Mouse (Mus musculus): ENCODE measurements around the gene Atl3.

The Atl3 gene

DNA sequence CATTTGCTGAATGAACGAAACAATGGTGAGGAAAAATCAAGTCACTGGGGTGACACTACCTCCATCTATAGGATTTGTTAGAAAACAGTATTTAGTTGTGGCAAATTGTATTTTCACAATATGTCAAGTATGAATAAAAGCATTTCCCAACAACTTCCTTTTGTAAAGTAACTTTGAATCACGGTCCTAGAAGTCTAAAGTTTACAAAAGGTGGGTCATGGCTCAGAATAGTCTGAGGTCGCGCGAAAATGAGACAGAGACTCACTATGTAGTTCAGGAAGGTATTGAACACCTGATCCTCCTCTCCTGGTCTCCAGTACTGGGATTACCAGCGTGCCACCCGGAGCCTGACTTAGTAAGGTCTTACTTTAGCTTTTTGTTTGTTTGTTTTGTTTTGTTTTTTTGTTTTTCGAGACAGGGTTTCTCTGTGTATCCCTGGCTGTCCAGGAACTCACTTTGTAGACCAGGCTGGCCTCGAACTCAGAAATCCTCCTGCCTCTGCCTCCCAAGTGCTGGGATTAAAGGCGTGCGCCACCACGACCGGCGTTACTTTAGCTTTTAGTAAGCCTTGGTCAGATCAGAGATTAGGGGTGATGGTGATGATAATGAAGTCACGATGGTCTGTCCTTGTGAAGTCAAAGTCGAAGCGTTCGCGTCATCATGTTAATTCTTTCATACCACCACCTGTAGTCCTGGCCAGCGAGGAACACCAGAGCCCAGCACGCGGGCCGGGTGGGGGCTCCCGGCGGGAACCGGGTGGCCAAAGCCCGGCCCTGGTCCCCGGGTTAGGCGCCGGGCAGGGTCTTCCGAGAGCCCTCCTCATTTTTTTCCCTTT is at the start of gene Atl3:
TSS of gene Atl3 (plus strand) at position 689 of the 835 bp plus-strand sequence.
- in situ Hi-C loops (cut with MboI, MseI): loop anchor here (10.0 kb wide), 1 partner anchor 1219 kb away; the partner anchor contains the start of gene Ehd1

- in situ Hi-C loops (cut with MboI, MseI): no loop called here
Measured at GRCm38 (mm10) chr19:7445105-7445504, 48.7 kb upstream of the Atl3 start.

GRCm38 (mm10) chr19:7445596-7445995 is 48.2 kb upstream of the Atl3 start:
- in situ Hi-C loops (cut with MboI, MseI): no loop called here

DNA sequence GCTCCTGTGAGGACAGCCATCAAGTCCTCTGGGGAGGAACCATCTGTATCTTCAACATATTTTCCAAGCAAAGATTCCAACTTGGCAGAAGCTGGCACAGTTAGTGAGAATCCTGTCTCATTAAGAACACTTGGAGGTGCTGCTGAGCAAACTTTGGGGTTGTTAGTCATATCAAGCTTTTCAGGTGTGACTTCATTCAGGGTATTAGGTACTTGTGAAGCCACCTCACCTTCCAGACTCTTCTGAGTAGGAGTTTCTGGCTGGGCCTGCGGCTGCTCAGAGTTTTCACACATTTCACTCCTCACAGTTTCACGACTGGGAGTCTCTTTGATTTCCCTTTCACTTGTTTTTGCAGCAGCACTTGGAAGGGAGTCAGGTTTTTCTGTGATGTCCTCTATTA is 37.0 kb upstream of the Atl3 start:
- in situ Hi-C loops (cut with MboI, MseI): no loop called here

- in situ Hi-C loops (cut with MboI, MseI): no loop called here
Measured at GRCm38 (mm10) chr19:7458901-7459300, 34.9 kb upstream of the Atl3 start.

DNA sequence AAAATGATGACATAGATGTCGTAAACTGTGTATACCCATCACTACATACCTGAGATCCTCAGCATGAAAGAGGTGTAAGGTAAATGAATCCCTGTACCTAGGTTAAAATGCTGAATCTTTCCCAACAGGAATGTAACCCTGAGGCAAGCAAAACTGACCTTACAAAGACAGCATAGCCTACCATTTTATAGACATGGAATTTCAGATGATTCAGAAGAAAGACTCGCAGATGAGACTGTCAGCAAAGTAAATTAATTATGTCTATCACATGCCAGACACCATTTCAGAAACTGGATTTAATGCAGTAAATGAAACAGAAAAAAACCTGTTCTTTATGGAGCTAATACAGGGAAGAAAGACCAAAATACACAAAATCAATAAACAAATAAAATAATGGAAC is 34.5 kb upstream of the Atl3 start:
- in situ Hi-C loops (cut with MboI, MseI): no loop called here

- in situ Hi-C loops (cut with MboI, MseI): no loop called here
Measured at GRCm38 (mm10) chr19:7467915-7468314, 25.9 kb upstream of the Atl3 start.

DNA sequence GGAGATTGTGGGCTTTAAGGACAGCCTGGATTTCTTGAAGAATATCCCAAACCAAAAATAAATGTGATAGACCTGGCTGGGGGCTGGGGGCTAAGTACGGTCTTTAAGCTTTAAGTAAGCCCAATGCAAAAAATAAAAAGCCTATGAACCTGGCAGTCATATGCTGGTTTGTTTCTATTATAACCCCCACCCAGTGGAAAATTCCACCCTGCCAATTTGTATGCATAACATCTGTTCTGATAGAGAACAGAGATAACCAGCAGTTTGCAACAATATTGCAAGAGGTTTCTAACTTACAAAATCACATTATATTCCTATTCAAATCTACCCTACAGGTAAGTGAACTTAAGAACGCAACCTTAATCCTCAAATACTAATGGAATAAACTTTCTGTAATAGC is 23.2 kb upstream of the Atl3 start:
- in situ Hi-C loops (cut with MboI, MseI): no loop called here

DNA sequence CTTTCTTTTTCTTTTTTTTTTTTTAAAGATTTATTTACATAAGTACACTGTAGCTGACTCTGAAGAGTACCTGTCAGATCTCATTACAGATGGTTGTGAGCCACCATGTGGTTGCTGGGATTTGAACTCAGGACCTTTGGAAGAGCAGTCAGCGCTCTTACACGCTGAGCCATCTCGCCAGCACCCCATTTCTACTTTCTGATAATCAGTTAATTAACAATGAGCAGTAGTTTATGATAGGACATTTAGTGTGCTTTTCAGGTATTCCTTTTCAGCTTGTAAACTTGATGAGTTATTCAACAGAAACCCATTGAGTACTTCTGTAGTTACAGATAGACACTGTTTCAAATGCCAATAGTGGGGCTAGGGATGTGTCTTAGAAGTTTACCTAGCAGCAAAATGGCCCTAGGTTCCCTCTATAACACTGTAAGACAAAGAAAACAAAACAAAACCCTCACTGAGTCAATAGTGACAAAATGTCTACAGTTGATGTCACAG is 14.0 kb upstream of the Atl3 start:
- in situ Hi-C loops (cut with MboI, MseI): no loop called here

- in situ Hi-C loops (cut with MboI, MseI): no loop called here
Measured at GRCm38 (mm10) chr19:7481541-7482265, 12.1 kb upstream of the Atl3 start.

DNA sequence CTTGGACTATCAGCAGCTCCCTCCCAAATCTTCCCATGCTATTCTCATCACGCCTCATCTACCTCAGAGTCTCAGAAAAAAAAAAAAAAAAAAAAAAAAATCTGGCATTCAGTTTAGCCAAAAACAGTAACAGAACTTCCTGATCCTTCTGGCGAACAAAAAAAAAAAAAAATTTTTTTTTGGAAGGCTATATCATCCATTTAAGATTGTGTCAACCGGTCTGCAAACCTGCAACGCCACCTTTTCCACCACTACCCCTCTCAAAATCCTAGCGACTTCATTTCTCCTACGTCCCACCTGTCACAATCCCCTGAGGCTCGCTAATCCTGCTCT is 11.6 kb upstream of the Atl3 start:
- in situ Hi-C loops (cut with MboI, MseI): no loop called here

- in situ Hi-C loops (cut with MboI, MseI): no loop called here
Measured at GRCm38 (mm10) chr19:7482599-7483511, 11.0 kb upstream of the Atl3 start, which contains the start of gene Rtn3. Rtn3 (minus strand) TSS chr19:7483281.

DNA sequence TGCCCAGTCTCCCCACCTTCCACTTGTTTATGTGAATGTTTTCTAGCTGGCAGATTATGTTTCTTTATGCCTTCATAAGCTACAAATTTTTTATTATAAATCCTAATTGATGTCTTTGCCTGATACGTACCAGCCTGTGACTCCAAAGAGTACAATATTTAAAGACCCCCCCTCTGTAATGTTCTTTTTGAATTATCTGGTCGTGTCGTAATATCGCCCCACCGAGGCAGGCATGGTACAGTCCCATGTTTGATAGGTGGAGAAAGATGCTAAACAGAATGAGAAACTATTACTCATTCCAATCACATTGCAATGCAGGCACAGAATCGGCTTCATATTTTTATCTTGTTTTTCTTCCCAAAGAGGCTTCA is 10.3 kb upstream of the Atl3 start:
- in situ Hi-C loops (cut with MboI, MseI): no loop called here

DNA sequence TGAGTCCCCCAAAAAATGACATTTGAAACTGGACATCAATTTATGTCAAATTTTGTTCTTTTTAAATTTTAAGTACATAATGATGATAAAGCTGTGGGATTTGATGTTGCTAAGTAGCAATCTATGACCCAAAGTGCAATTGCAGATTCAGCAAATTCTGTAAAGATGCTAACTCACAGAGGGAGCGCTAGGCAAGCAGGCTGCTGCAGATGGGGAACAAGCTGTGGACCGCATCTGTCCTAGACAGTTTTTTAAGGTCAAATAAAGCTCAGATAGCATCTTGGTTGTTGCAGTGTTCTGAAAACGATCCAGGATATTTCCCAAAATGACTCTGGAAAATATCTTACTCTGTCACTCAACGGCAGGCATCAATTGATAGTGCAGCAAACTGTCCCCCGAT is 9.8 kb upstream of the Atl3 start:
- in situ Hi-C loops (cut with MboI, MseI): no loop called here

- in situ Hi-C loops (cut with MboI, MseI): no loop called here
Measured at GRCm38 (mm10) chr19:7487680-7488079, 6.2 kb upstream of the Atl3 start.

DNA sequence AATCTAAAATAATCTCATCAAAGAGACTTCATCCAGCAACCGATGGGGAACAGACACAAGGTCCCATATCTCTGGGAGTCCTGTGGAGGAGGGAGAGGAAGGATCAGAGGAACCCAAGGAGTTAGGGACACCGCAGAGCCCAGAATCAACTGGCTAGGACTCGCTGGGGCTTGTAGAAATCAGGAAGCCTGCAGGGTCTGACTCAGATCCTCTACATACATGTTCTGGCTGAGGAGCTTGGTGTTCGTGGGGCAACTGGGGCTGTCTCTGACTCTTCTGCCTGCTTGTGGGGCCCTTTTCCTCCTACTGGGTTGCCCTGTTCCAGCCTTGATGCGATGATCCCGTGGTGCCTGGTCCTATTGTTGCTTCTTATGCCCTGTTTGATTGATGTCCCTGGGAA is 1.9 kb upstream of the Atl3 start:
- in situ Hi-C loops (cut with MboI, MseI): loop anchor here (10.0 kb wide), 1 partner anchor 1217 kb away; the partner anchor contains the start of gene Ehd1

DNA sequence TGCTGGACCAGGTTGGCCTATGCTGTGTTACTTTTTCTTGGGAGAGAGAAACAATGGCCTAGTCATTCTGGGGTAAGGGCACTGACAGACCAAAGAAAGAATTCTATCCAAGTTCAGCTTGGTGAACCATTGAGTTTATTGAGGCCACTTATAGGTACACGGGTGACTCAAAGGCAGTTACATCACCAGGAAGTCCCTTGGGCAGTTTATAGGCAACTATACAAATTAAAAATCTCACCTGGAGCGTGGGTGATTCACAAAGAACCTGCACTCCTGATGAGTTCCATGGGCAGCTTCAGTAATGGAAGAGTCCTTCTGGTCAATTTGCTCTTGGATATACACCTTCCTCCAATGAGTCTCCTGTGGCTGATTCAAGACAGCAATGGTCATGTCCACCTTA is 1.2 kb upstream of the Atl3 start:
- in situ Hi-C loops (cut with MboI, MseI): loop anchor here (10.0 kb wide), 1 partner anchor 1218 kb away; the partner anchor contains the start of gene Ehd1

- in situ Hi-C loops (cut with MboI, MseI): loop anchor here (5.0 to 10.0 kb wide), 2 partner anchors 1213 to 1220 kb away; partner anchors contain the start of gene Ehd1
Measured at GRCm38 (mm10) chr19:7494187-7495015, 561 bp downstream of the Atl3 start.

DNA sequence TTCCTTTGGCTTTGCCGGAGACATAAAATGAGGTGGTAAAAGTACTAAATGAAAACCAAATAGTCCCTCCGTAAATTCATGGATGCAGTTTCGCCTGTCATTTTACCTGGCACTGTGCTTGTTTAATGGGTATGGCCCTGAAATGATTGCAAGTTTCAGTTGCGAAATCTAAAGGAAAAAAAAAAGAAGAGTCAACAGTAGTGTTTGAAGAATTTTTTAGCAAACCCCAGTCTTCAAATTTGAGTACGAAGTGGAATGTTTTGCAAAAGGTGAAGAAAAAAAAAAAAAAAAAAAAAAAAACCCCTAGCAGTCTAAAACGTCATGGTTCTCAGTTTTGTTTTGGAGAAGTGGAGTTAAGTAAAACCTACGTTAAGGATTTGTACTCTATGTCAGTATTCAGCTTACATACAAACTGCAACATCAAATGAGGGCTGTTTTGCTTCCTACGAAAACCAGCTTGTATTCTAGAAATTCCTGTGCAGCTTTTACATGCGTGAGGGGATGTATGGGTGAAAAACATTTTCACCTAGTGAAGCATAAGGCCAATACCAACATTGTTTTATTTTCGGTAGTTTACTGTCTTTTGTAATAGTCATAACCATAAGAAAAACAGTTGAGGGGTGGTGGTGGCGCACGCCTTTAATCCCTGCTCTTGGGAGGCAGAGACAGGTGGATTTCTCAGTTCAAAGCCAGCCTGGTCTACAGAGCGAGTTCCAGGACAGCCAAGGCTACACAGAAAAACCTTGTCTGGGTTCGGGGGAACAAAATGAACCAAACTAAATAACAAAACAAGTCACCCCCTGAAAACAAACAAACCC is 1.6 kb downstream of the Atl3 start:
- in situ Hi-C loops (cut with MboI, MseI): loop anchor here (5.0 to 10.0 kb wide), 2 partner anchors 1212 to 1221 kb away; partner anchors contain the start of gene Ehd1

DNA sequence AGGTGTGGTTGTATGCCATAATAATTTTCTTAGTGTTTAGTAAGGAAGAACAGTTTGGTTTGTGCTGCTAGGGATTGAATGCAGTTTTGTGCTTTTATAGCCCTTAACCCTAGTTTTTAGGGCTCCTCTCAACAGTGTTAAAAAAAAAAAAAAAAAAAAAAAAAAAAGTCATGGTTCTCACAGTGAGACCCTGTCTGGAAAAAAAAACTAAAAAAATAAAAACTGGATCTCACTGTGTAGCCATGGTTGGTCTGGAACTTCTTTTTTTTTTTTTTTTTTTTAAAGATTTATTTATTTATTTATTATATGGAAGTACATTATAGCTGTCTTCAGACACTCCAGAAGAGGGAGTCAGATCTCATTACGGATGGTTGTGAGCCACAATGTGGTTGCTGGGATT is 2.2 kb downstream of the Atl3 start:
- in situ Hi-C loops (cut with MboI, MseI): loop anchor here (5.0 to 10.0 kb wide), 2 partner anchors 1211 to 1221 kb away; partner anchors contain the start of gene Ehd1

All from regulatory T cell (primary cell).